Mouse (Mus musculus): ENCODE results near the gene 3110082I17Rik.

DNA sequence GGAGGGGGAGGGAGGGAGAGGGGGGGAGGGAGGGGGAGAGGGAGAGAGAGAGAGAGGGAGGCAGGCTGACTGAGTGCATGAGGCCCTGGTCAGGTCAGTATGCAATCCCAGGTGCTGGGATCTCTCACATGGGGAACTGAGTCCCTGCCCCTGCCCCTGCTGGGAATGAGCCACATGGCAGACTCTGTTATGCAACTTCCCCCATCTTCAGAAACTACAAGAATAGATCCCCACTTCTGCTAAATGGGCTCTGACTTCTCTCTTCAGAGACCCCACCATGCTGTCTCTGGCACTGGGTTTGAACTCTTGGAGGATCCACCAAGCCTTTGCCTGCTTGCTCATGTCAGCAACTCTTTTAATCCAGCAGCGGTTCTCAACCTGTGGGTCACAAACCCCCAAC is 94.5 kb downstream of the 3110082I17Rik start:
- TF ChIP-seq POLR2A (IDR thresholded peaks at IDR 0.05; ENCODE audit: extremely low read depth, insufficient read depth, low read length) (no peak), CTCF (IDR thresholded peaks at IDR 0.05; ENCODE audit: low read depth, low read length) (no peak)
